Mouse (Mus musculus) megakaryocyte, adult 5-6 weeks (primary cell): ENCODE measurements around the gene Actl7b. TPM values are rescaled to one million over a fixed set of nuclear protein-coding genes. Genes with fewer than 3 reads are reported as not detected.

Experiments used
- ATAC-seq: 2 replicates; pipeline ENCODE4 v1.8.0; 2016; ENCODE audit warnings: mild to moderate bottlenecking, inconsistent platforms; ENCODE audit not compliant: poor library complexity, severe bottlenecking
- total RNA-seq, 2 experiments: library from RNA; stranded (forward) in 1 of 2; stranded (reverse) in 1 of 2; fragments of 153-499, 151-499 nt in 1 of 2; fragments of 221-1000, 200-1000 nt in 1 of 2; gene quantifications; 2 replicates each; pipeline versions ENCODE4 v1.2.3 to v1.2.4; 2015 to 2017

The Actl7b gene
- total RNA-seq, 2 experiments from 2014 or later: 0.13 TPM; not detected in 1

DNA sequence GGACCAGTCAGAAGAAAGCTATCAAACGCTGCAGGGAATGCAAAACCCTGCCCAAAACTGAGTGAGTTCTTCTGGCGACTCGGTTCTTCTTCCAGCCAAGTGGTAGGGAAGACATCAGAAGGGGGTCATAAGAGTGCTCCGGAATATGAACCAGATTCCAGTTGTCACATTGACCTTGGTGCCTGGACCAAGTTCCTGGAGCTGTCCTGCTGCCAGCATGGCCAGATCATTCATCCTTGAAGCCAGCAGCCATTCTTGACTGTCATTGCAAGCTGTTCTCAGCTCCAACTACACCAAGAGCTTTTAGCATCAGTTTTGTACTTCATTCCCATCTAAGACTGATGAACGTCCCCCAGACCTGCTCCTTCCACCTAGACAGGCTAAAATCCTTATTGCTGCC lies 24.4 kb downstream of the Actl7b start:
- ATAC-seq: no peak

DNA sequence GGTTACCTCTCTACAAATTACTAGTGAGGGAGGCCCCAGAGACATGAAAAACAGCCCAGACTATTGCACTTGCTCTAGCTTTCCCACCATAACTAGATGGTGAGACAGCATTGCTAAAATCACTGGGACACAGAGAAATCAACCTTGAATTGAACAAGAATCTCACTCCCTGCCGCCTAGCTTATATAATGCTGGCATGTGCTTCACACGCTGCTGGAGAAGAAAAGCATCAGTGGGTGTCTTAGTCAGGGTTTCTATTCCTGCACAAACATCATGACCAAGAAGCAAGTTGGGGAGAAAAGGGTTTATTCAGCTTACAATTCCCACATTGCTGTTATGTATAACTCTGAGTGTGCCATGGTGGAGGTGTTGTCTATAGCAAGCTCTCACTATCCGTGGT lies 28.1 kb downstream of the Actl7b start:
- ATAC-seq: no peak

DNA sequence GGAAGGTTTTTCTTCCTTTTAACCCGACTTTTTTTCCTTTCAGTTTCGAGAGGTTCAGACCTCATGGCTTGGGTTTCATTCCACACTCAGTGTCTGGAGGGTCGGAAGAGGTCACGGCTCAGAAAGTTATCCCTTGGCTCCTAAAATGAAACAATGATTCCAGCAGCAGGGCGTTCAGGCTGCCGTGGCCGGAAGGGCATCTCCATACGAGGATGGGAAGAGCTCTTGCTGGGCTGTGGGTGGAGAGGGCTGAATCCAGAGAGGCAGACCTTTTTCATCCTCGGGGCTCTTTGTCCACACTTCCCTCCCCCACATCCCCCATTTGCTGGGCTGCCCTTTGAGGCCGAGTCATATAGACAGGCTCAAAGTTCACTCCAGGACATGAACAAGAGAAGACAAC lies 39.0 kb downstream of the Actl7b start:
- no peak for ATAC-seq

DNA sequence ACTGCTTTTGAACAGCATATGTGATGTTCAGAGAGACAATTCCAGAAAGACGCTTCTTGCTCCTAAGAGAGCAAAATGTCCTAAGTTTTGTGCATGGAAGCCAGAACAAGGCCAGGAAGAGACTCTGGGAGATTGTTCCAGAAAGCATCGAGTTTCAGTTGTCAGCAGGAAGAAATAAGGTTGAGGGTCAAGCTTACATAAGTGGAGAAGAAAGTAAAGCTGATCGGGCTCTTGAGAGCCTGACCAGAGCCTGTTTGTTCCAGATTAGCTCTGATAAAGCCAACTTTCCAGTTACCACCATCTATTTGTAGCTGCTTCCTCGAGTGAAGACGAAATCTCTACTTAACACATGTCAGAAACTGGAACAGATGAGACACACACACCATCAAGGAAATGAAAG lies 42.6 kb downstream of the Actl7b start:
- no peak for ATAC-seq

DNA sequence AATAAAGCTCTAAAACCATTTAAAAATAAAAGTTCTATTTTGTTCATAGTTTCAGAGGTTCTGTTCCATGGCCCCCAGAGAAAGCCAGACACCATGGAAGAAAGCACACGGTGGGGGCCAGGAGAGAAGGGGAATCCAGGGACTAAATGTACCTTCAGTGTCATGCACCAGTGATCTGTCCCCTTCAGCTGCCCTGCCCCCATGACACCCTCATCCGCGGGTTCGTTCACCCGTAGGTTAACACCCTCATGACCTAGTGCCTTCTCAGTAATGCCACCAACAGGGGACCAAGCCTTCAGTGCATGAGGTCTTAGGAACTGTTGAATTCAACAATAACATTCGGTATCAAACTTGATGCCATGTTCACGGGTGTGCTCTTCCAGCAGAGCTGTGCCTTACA lies 44.8 kb downstream of the Actl7b start:
- no peak for ATAC-seq

Other genes with a start within 250 kb of the Actl7b start
- gene Gm26657, start 1.4 kb downstream of the Actl7b start, total RNA-seq (2015): not detected in 2 replicates
- not detected in 2 replicates for gene Gm26657, start 1.4 kb downstream of the Actl7b start, total RNA-seq (2017)
- not detected in 2 replicates for gene Actl7a, start 2.0 kb upstream of the Actl7b start, total RNA-seq (2015)
- not detected in 2 replicates for gene Actl7a, start 2.0 kb upstream of the Actl7b start, total RNA-seq (2017)
- gene Elp1, start 60.9 kb upstream of the Actl7b start, total RNA-seq (2015): 34.6 and 35.3 TPM in 2 replicates
- gene Elp1, start 60.9 kb upstream of the Actl7b start, total RNA-seq (2017): 31.2 and 33.0 TPM in 2 replicates
- gene Fam206a, start 60.9 kb upstream of the Actl7b start, total RNA-seq (2015): 15.7 and 18.9 TPM in 2 replicates
- gene Fam206a, start 60.9 kb upstream of the Actl7b start, total RNA-seq (2017): 5.7 and 6.6 TPM in 2 replicates
- 0.73 and 2.5 TPM in 2 replicates for gene Ctnnal1, start 123.7 kb upstream of the Actl7b start, total RNA-seq (2015)
- gene Ctnnal1, start 123.7 kb upstream of the Actl7b start, total RNA-seq (2017): 1.7 and 1.9 TPM in 2 replicates
- 10.1 and 10.9 TPM in 2 replicates for gene Tmem245, start 206.0 kb upstream of the Actl7b start, total RNA-seq (2015)
- gene Tmem245, start 206.0 kb upstream of the Actl7b start, total RNA-seq (2017): 4.6 and 10.0 TPM in 2 replicates
- not detected in 2 replicates for gene Frrs1l, start 248.9 kb upstream of the Actl7b start, total RNA-seq (2015)
- not detected in 2 replicates for gene Frrs1l, start 248.9 kb upstream of the Actl7b start, total RNA-seq (2017)